Mouse (Mus musculus) CH12.LX (cell line): ENCODE results near the gene Isg15. TPM values are rescaled to one million over a fixed set of nuclear protein-coding genes. Genes with fewer than 3 reads are reported as not detected.
A peak's percentile ranks its signal among the peaks of the same experiment; 100 is the strongest.

ENCODE experiments used
- DNase-seq: peaks from one replicate; pipeline ENCODE4 v3.0.0-alpha.2; 2013; ENCODE audit errors: extremely low read depth
- H3K27ac ChIP-seq: 2 replicates; pipeline ENCODE4 v1.5.1; 2012; ENCODE audit warnings: low read depth, mild to moderate bottlenecking, control low read depth, moderate library complexity; ENCODE audit not compliant: insufficient read depth
- H3K27me3 ChIP-seq: replicated peaks from 2 replicates; pipeline ENCODE3; 2012; ENCODE audit warnings: inconsistent platforms
- H3K36me3 ChIP-seq, 2 experiments: replicated peaks in 1 of 2; 2 replicates each; pipeline versions ENCODE3 to v1.6.1; 2012; ENCODE audit warnings: inconsistent platforms in 1 of 2, low read length in 1 of 2, mild to moderate bottlenecking in 1 of 2, mixed read lengths in 1 of 2, moderate library complexity in 1 of 2; ENCODE audit not compliant: control insufficient read depth in 1 of 2, insufficient read depth in 1 of 2
- H3K4me1 ChIP-seq, 2 experiments: 2 replicates each; pipeline ENCODE4 v1.6.1; 2012; ENCODE audit warnings: inconsistent platforms in 1 of 2, moderate library complexity in 1 of 2; ENCODE audit not compliant: insufficient read depth in 2 of 2, control insufficient read depth in 1 of 2
- H3K4me2 ChIP-seq: 2 replicates; pipeline ENCODE4 v1.6.1; 2012; ENCODE audit warnings: low read depth, mild to moderate bottlenecking, control low read depth; ENCODE audit not compliant: poor library complexity, insufficient read depth, severe bottlenecking
- H3K4me3 ChIP-seq, 3 experiments: fragments of 150-350 bp in 1 of 3; sonication (generic) in 1 of 3; replicated peaks in 1 of 3; 2 replicates each; pipeline versions ENCODE3 to v1.5.1; 2011 to 2012; ENCODE audit warnings: low read depth in 2 of 3, low read length in 2 of 3, mild to moderate bottlenecking in 2 of 3, moderate library complexity in 2 of 3, control low read depth in 1 of 3, improper control_type of control experiment in 1 of 3, inconsistent platforms in 1 of 3, mixed read lengths in 1 of 3; ENCODE audit not compliant: poor library complexity in 1 of 3
- H3K79me2 ChIP-seq: replicated peaks from 2 replicates; pipeline ENCODE4 v1.6.1; 2012; ENCODE audit warnings: mild to moderate bottlenecking, moderate library complexity; ENCODE audit not compliant: control insufficient read depth, poor library complexity, insufficient read depth, severe bottlenecking; ENCODE audit errors: extremely low read depth
- H3K9ac ChIP-seq: 2 replicates; pipeline ENCODE4 v1.6.1; 2012; ENCODE audit warnings: low read depth, mild to moderate bottlenecking, control low read depth, moderate library complexity; ENCODE audit not compliant: insufficient read depth
- H3K9me3 ChIP-seq: replicated peaks from 2 replicates; pipeline ENCODE3; 2012; ENCODE audit warnings: low read length, inconsistent platforms, mixed read lengths
- E2F4 ChIP-seq: IDR thresholded peaks from 2 replicates; pipeline ENCODE4 v1.6.1; 2011; ENCODE audit warnings: low read depth, low read length, improper control_type of control experiment; ENCODE audit not compliant: insufficient replicate concordance
- IRF4 ChIP-seq: IDR thresholded peaks from 2 replicates; pipeline ENCODE4 v1.6.1; 2014; ENCODE audit warnings: low read depth, mild to moderate bottlenecking, inconsistent platforms, low read length, improper control_type of control experiment
- JUN ChIP-seq: IDR thresholded peaks from 2 replicates; pipeline ENCODE4 v1.6.1; 2011; ENCODE audit warnings: low read depth, mild to moderate bottlenecking, low read length, improper control_type of control experiment, moderate library complexity; ENCODE audit not compliant: insufficient read depth
- KAT2A ChIP-seq: IDR thresholded peaks from 2 replicates; pipeline ENCODE4 v1.6.1; 2012; ENCODE audit warnings: low read length, improper control_type of control experiment, inconsistent platforms; ENCODE audit not compliant: insufficient replicate concordance
- MAX ChIP-seq: IDR thresholded peaks from 2 replicates; pipeline ENCODE4 v1.6.1; 2011; ENCODE audit warnings: low read length, improper control_type of control experiment
- MAZ ChIP-seq: IDR thresholded peaks from 2 replicates; pipeline ENCODE4 v1.6.1; 2012; ENCODE audit warnings: low read depth, mild to moderate bottlenecking, inconsistent platforms, low read length, improper control_type of control experiment, moderate library complexity
- MEF2A ChIP-seq: IDR thresholded peaks from 2 replicates; pipeline ENCODE4 v1.6.1; 2014; ENCODE audit warnings: low read depth, mild to moderate bottlenecking, inconsistent platforms, low read length, improper control_type of control experiment, borderline replicate concordance
- MXI1 ChIP-seq: IDR thresholded peaks from 2 replicates; pipeline ENCODE4 v1.6.1; 2011; ENCODE audit warnings: mild to moderate bottlenecking, low read depth, low read length, improper control_type of control experiment
- NELFE ChIP-seq: IDR thresholded peaks from 2 replicates; pipeline ENCODE4 v1.6.1; 2011; ENCODE audit warnings: low read depth, low read length, improper control_type of control experiment
- NRF1 ChIP-seq: IDR thresholded peaks from 2 replicates; pipeline ENCODE4 v1.6.1; 2014; ENCODE audit warnings: low read depth, mild to moderate bottlenecking, inconsistent platforms, low read length, improper control_type of control experiment, moderate library complexity
- POLR2A ChIP-seq: IDR thresholded peaks from 2 replicates; pipeline ENCODE4 v1.6.1; 2011; ENCODE audit warnings: low read depth, mild to moderate bottlenecking, improper control_type of control experiment, low read length
- RAD21 ChIP-seq: IDR thresholded peaks from 2 replicates; pipeline ENCODE4 v1.6.1; 2011; ENCODE audit warnings: low read depth, mild to moderate bottlenecking, low read length, improper control_type of control experiment, moderate library complexity
- RCOR1 ChIP-seq: conservative IDR thresholded peaks from 2 replicates; pipeline ENCODE4 v1.6.1; 2012; ENCODE audit warnings: low read depth, mild to moderate bottlenecking, inconsistent platforms, low read length, improper control_type of control experiment
- SIN3A ChIP-seq: IDR thresholded peaks from 2 replicates; pipeline ENCODE4 v1.6.1; 2012; ENCODE audit warnings: low read length, improper control_type of control experiment, inconsistent platforms
- TBP ChIP-seq: conservative IDR thresholded peaks from 2 replicates; pipeline ENCODE4 v1.6.1; 2011; ENCODE audit warnings: low read depth, low read length, improper control_type of control experiment
- UBTF ChIP-seq: IDR thresholded peaks from 2 replicates; pipeline ENCODE4 v1.6.1; 2012; ENCODE audit warnings: low read depth, mild to moderate bottlenecking, inconsistent platforms, low read length, improper control_type of control experiment, moderate library complexity
- USF1 ChIP-seq: IDR thresholded peaks from 2 replicates; pipeline ENCODE4 v1.6.1; 2014; ENCODE audit warnings: low read depth, mild to moderate bottlenecking, inconsistent platforms, low read length, improper control_type of control experiment
- ZC3H11A ChIP-seq: IDR thresholded peaks from 2 replicates; pipeline ENCODE4 v1.6.1; 2012; ENCODE audit warnings: low read depth, mild to moderate bottlenecking, inconsistent platforms, low read length, improper control_type of control experiment
- ZKSCAN1 ChIP-seq: IDR thresholded peaks from 2 replicates; pipeline ENCODE4 v1.6.1; 2012; ENCODE audit warnings: low read depth, inconsistent platforms, low read length, improper control_type of control experiment, borderline replicate concordance
- ZMIZ1 ChIP-seq: IDR thresholded peaks from 2 replicates; pipeline ENCODE4 v1.6.1; 2012; ENCODE audit warnings: low read depth, mild to moderate bottlenecking, inconsistent platforms, low read length, improper control_type of control experiment
- ZNF384 ChIP-seq: IDR thresholded peaks from 2 replicates; pipeline ENCODE4 v1.6.1; 2012; ENCODE audit warnings: low read depth, low read length, improper control_type of control experiment, inconsistent platforms
- dilution Hi-C: fragments of 300-500 bp; cut with MboI; formaldehyde crosslinking; loops from 2 replicates; pipeline ENCODE4 v1.14.3; 2020; ENCODE audit warnings: low sequenced_read_pairs; ENCODE audit not compliant: extremely low pct_unique_long_range_greater_than_20kb, extremely low pct_ligation_motif_present
- in situ Hi-C: fragments of 300-500 bp; cut with MboI; formaldehyde crosslinking; loops from 3 replicates; pipeline ENCODE4 v1.14.3; 2019; ENCODE audit warnings: low sequenced_read_pairs, low pct_ligation_motif_present, low pct_unique_long_range_greater_than_20kb, mixed read lengths
- polyA plus RNA-seq: library from polyadenylated mRNA; unstranded; fragments of >175 nt; gene quantifications from 2 replicates; pipeline ENCODE4 v1.2.1, GENCODE M21; 2012; ENCODE audit warnings: low read depth; ENCODE audit not compliant: insufficient read length
- total RNA-seq, 2 experiments: library from RNA; depleted of rRNA; stranded (reverse); fragments of 300-350 nt in 1 of 2; fragments of >200 nt in 1 of 2; gene quantifications; 2 replicates each; pipeline ENCODE4 v1.2.3; 2012 to 2014

Isg15 gene
- total and polyA plus RNA-seq, 3 experiments, result 4.8 to 6.8 (median 6.0) TPM

DNA sequence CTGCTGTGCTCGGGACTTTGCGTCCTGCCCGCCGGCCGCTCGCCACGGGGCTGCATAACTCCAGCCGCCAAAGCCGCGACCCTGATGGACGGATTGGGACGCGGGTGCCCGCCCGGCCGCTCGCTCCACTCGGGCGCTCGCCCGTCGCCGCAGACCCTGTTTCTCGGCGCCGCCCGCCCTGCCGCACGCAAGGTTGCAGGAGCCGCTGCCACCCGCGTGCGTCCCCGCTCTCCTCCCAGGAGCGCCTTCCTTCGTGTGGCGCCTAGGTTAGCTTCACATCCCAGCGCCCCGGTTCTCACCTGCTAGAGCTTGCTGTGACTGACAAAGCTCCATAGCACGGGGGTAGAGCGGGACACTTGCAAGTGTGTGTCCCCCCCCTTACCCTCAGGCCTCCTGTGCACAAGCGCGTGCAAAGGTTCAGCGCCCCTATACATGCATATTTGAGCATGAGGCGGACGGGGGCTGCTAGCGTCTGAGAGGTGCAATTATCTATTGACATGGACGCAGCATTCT lies 34.1 kb upstream of the Isg15 start, which contains the start of gene Plekhn1 (continued):
- TF ChIP-seq MAX (peak; percentile 83), RCOR1 (no peak), NELFE (peak; percentile 38; the same call in 1 of the 2 replicates)

DNA sequence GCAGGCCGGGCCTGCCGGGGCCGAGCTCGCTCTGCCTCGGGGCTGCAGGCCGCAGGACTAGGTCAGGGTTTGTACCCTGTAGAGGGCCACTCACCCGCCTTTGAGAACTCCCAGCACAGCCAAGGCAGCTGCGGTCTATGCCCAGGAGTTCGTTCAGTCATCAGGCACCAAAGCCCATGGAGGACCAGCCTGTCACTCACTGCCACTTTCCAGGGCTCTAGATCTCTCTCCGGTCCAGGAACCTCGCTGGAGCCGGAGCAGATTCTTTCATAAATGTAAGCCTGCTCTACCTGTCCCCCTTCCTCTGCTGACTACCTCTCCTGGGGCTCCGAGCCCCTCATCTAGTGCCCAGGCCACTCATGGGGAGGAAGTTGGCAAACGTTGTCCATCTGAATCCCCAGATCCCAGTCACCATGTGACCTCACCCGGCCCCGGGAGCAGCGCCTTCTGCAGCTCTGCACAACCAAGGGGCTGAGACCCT lies 33.4 kb upstream of the Isg15 start:
- Histone ChIP-seq H3K9me3 (no peaks in the 10 kb centered on the region), H3K4me1 (peaks cover 8 to 31% of the 10 kb centered on the region in 2 experiments), H3K27me3 (no peaks in the 10 kb centered on the region), H3K27ac (no peak overlapping the region), H3K4me2 (peak overlapping the region; percentile 82), H3K79me2 (peaks cover 28% of the 10 kb centered on the region), H3K36me3 (peaks cover 58 to 70% of the 10 kb centered on the region in 2 experiments), H3K9ac (peak overlapping the region; percentile 59), H3K4me3 (peak overlapping the region; percentile 49 to 64 (median 54))
- in situ Hi-C loops (no loop called here), dilution Hi-C loops (no loop called here)
- TF ChIP-seq UBTF (no peak), JUN (no peak), E2F4 (no peak), ZMIZ1 (no peak), RAD21 (no peak), USF1 (no peak), ZKSCAN1 (no peak), ZC3H11A (no peak), MEF2A (no peak), MAZ (no peak), NRF1 (no peak), KAT2A (no peak), TBP (no peak), SIN3A (no peak), IRF4 (no peak), POLR2A (no peak), MXI1 (no peak), ZNF384 (no peak)
- DNase-seq, result no peak
